Mouse (Mus musculus): ENCODE results near the gene Coro6.

The Coro6 gene

DNA sequence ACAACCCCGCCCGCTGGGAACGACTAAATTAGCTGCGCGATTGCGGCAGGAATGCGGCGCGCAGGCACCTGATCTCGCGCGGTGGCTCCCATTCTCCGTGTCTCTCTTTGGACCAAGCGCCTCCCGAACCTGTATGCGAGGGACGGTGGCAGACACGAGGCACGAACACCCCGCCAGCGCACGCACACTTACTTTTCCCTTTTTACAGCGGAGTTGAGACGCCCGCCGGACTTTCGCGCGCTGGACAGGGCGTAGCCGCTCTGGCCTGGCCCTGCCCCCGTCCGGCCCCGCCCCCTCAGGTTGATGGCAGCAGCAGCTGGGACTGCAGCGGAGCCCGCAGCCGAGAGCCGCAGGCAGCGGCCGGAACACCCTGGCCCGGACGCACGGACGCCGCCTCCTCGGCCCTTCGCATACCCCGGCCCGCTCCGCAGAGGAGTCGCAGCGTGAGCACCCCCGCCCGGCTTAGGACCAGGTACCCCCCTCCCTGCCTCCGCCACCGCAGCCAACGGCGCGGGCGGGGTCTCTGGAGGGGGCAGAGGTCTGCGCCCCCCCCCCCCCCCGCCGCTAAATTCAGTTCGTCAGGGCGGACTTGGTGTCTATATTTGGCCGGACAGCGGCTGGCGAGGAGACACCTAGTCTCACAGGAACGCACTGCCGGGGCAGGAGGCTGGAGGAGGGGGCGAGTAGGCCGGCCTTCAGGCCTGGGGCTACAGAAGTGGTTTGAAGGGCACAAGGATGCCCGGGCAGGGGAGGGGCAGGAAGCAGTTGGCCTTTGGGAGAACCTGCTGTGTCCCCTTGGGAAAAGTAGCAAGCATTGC lies at the start of gene Coro6:
TSS of gene Coro6 (plus strand) at position 129 of the 818 bp plus-strand sequence.
- DNase-seq (ENCODE audit: low read depth) = no peak

DNA sequence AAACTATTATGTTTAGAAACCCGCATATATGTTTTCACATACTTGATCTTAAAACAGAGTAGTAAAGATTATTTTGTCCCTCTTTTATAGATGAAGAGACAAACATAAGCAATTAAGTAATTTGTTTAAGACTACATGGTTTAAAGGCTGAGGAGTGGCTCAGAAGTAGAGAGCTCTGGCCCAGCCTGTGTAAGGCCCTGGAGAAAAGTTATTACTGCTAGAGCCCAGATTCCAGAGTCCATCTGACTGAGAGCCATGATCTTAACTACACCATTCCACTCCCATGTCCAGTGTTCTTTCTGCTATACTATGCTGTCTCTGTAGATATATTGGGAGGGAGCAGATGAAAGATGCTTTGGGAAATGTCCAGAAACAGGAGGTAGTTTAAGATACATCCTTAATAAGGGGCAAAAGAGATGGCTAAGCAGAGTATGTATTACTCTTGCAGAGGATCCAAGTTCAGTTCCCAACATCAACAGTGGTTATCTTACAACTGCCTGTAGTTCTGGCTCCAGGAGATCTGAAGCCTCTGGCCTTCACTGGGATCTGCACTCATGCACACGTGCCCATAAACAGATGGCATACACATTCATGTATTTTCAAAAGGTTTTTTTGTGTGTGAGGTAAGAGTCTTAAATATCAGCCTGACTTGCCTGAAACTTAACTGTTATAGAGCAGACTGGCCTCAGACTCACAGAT lies 47.9 kb upstream of the Coro6 start:
- DNase-seq (ENCODE audit: low read depth) = no peak

DNA sequence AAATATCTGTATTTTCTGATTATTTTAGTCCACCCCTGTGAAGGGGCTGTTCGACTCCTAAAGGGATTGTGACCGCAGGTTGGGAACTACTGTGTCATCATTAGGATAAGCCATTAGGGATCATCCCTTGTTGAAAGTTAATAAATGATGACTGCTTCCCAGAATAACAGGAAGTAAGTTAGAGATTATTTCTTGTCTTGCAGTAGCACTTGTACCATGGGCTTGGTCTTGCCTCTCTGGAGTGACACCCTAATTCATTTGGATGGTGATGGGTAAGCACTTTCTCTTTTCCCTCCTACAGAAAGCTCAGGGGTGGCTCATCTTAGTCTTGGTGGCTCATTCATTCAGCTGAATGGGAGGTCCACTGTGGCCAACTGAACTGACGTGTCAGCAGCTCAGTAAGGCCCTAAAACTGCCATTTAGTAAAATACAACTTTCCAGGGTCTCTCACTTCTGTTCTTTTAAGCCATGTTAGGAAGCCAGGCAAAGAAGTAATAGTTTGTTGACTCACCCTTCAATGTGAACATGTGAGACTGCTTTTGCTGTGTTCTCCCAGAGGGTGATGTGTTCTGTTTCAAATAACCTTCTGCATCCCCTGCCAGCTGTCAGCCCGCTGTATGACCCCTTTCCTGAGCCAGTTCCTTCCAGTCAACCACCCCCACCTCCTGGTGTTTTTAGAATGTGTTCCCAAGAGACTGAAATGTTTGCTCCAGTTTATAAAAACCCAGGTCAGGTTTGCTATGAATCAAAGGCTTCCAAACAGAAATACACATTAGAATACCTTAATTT lies 45.8 kb upstream of the Coro6 start:
- no peak for DNase-seq (ENCODE audit: low read depth)

DNA sequence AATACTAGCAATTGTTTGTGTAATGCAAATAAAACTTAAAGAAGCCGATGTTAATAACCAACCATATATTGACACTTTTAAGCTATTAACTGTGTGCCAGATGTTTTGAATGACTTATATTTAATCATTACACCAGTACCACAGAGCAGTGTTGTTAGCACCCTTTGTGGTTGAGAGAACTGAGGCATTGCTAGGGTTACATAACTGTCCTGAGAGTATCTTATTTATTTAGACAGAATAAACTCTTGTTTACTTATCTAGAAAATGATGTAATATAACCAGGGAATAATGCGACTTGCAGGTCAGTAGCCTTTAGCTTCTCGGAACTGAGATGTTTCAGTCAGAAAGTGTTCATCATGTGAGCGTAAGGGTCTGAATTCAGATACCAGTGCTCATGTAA lies 44.2 kb upstream of the Coro6 start:
- no peak for DNase-seq (ENCODE audit: low read depth)

DNA sequence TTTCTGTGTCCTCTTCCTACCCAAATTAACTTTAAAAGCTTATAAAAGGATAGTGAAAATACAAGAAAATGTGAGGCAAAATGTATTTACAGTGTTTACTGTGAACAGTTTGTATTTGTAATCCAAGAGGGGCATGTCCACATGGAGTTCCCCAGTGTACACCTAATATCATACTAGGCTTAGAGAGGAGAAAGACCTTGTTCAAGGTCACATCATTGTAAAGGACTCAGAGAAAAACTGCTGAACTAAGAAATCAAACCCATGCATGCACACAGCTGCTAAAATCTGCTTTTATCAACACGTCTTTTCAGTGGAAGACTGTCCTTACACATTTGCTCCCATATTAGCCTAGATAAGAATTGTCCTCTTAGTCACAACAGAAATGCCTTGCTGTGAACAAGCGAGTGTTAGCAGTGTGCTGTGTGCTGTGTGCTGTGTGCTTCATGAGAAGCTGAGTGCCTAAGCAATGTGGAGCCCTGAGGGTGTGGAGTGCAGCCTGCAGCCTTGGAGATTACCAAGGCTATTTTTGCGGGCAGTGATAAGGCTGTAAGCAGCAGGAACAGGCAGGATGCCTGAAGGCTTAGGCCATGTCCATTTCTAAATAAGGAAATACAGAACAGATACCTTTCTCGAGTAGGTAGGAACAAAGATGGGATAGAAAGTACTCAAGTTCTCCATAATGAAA lies 38.9 kb upstream of the Coro6 start:
- DNase-seq (ENCODE audit: low read depth) = peak; percentile 55

DNA sequence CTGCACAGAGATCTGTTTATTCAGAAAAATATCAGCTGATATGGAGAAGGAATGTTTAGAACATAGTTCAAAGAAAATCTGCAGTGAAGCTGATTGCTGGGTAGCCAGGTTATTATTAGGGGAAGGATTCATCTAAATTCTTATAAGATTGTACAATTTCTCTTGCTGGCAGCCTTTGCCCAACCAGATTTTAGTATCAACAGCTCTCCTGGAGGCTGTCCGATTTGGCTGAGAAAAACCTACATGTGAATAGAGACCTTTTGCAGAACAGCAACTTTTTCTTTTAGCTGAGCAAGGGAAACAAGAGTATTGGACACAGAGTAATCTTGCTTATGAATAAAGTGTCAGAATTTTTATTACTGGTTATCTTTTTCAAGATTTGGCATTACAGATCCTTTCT lies 33.8 kb upstream of the Coro6 start:
- DNase-seq (ENCODE audit: low read depth) = no peak

DNA sequence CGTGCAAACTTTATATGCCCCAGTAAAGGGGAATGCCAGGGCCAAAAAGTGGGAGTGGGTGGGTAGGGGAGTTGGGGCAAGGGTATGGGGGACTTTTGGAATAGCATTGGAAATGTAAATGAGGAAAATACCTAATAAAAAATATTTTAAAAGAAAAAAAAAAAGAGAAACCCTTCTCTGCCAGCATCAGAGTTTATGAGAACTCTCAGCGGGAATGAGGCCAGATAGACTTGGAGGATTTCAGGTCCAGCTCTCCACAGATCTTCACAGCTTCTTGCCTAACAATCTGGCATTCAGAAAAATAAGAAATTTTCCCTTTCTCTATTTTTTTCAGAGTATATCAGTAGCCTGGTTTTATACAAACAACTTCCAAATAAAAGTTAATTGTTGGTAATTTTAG lies 25.2 kb upstream of the Coro6 start:
- no peak for DNase-seq (ENCODE audit: low read depth)

DNA sequence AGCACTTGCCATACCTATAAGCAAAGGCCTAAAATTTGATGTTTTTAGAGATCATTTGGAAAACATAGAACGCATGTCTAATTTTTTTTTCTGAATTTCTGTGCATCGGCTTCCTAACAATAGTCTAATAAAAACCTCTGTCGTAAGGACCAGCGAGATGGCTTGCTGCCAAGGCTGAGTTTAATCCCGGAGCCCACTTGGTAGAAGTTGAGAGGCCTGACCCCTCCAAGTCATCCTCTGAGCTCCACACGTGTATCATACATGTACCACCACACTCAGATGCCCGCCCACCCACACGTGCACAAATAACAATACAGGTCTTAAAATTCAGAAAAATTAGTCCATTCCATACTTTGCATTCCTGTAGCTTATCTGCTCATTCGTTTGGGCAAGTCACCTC lies 22.1 kb upstream of the Coro6 start:
- no peak for DNase-seq (ENCODE audit: low read depth)

DNA sequence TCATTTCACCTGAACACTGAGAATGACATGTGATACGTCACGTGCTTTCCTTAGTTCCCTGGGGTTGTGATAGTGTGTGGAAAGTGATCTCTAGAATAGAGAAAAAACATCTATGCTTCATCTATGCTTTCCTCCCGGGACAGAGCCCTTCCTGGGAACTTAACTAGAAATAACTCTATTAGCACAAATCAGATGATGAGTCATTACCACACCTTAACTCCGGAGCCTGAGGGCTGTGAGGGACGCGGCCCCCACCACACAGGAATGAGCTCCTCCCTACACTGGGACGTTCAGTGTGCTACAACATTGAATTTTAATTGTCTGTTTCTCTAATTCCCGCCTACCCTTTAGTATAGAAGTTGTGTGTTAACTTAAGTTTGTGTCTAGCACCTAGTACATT lies 21.2 kb upstream of the Coro6 start:
- DNase-seq (ENCODE audit: low read depth) = no peak

DNA sequence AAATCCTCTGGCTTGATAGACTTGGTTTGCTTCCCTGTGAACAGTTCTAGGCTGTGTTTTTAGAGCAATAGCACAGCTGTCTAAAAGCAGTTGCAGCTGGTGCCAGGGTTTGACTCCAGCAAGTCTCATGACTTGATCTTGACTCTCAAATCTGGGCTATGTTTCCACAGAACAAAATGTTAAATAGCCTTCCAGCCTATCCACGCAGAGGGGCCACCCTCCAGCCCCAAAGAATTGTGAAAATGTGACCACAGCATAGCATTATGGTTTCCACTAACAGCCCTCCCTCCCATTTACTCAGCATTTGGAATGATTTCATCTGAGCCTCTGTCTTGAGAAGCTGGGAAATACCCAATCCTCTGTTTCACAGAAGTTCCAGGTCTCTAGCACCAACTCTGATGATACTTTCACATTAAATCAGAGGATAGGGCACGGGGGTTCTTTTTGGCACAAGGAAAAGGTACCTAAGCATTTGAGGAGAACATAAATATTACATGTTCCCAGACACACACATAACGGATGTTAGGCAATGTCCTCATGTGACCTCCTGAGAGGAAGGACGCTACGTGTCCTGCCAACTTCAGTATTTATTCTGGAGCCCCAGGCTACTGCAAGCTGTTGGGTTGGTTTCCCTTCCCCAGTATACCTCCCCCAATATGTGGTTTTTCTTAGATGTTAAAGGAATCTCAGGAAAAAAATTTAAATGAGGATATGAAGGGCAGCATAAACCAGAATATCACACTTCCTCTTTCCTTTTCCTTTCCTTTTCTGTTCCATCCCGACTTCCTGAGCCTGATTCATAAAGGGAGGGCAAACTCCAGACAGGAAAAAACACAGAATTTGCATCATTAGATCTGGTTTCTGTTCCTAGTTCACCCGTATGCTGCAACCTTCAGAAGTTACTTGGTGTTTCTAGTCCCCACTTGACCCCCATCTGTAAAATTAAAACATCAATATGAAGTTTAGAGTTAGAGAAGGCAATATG lies 19.7 kb upstream of the Coro6 start:
- no peak for DNase-seq (ENCODE audit: low read depth)

DNA sequence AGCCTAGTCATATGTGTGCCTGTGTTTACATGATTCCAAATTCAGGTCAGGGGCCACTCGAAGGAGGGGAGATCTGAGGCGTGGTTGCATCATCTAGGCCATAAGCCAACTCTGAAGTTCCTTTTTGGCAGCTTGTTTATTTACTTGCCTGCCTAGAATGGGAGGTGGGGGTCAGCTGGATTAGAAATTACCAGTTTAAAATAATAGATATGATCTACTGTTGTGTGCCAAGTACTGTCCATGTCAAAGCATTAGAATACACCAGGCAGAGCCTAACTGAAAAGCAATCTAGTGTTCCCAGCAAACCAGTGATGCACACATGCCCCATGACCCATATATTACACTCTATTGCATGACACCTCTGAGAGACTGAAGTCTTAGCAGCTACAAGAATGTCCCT lies 17.3 kb upstream of the Coro6 start:
- no peak for DNase-seq (ENCODE audit: low read depth)

DNA sequence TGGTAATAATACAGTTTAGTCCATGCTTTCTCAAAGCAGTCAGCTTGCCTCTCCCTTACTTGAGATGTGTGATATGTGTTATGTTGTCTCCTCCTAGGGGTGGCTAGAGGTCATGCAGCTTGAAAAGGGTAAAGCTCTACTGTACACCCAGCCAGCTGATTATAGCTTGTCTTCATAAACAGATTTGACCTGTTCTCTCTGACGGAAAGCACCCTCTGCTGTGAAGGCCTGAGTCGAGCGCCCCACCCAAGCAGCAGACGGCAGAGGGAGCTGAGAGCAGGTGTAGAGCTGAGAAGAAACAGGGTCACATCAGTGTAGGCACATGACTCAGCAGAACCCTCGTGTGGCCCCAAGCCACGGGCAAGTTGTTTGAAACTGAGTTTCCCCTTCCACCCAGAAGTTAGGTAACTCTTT lies 15.6 kb upstream of the Coro6 start:
- peak; percentile 67 for DNase-seq (ENCODE audit: low read depth)

DNA sequence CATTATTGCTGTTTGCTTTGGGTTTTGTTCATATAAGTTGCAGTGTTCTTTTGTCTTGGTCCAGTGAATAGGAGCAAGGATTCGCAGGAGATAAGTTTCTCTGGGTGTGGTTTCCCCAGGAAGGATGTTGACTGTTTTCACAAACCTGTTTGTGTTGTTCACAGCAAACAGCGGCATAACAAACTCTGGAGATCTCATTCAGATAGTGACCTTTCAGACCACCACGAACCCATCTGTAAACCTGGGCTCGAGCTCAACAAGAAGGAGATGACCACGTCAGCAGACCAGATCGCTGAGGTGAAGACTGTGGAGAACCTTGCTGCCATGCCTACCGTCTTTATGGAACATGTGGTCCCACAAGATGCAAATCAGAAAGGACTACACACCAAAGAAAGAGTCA lies 13.0 kb upstream of the Coro6 start:
- no peak for DNase-seq (ENCODE audit: low read depth)

DNA sequence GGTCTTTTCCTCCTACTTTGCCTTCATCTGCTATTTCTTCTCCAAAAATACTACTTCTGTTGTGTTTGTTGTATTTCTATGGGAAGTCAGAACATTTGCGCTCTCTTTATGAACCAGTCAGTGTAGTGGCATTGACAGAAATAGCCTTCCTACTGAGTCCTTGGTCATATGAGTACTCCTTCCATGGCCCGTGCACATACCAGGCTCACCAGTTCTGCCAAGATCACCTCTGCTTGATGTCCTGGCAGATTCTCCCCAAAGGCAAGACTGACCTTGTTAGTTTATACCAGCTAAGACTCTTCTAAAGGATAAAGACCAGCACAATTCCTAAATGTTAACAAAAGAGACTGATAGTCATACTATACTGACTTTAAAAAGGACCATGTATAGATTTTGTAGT lies 10.5 kb upstream of the Coro6 start:
- DNase-seq (ENCODE audit: low read depth) = no peak

DNA sequence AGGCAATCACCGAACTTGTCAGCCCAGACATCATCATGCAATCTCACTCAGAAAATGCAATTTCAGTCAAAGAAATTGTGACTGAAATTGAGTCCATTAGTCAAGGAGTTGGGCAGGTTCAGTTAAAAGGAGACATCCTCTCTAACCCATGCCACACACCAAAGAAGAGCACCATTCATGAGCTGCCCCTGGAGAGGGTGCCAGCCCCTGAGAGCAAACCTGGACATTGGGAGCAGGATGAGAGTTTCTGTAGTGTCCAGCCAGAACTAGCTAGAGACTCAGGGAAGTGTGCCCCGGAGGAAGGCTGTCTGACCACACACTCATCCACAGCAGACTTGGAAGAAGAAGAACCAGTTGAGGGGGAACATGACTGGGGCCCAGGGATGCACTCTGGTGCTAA lies 8.8 kb upstream of the Coro6 start:
- DNase-seq (ENCODE audit: low read depth) = no peak

DNA sequence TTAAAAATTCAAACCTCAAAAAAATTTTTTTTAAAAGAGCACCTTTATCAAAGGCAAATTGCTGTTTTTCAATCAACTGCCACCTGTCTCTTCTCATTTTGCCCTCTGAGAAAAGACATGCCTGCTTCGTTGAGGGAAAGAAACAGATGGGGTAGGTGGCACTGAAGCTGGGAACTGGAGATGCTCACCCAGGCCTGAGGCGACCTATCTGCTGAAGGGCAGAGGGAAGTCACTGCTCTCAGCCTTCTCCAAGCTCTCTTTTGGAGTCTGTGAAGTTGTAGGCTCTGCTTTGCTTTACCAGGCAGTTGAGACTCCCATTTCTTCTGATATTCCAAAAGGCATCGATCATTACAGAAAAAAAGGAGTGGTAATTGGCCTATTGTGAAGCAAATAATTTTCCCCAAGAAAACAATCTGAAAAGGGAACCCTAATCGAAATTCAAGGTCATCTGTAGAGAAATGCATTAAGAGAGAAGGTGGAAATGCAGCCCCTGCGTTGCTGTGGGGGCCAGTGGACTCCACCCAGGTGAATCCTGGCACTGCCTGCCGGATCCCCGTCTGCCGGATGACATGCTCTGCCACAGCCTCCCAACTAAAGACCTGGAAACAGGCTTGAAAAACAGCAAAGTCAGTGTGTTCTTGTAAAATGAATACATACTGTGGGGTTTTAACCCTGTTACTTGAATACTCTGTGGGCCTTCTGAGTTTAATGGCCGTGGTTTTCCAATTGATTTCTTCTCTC lies 6.3 kb upstream of the Coro6 start:
- DNase-seq (ENCODE audit: low read depth) = no peak

DNA sequence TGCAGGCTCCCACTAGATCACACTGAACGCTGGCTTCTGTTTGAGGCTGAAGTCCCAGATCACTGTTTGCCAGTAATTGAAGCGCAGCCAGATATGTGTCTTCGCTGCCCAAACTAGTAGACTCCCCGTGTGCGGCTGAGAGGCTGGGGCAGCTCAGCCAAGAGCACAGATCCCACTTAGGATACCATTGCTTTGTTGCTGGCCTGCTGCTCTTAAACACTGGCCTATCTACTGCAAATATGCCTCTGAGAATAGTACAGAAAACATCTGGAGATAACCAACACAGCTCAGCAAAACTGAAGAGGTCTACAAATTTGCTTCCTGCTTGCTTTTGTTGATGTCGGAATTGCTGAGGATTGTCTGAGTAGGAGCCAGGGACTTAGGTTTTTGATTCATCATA lies 5.3 kb upstream of the Coro6 start:
- DNase-seq (ENCODE audit: low read depth) = no peak

DNA sequence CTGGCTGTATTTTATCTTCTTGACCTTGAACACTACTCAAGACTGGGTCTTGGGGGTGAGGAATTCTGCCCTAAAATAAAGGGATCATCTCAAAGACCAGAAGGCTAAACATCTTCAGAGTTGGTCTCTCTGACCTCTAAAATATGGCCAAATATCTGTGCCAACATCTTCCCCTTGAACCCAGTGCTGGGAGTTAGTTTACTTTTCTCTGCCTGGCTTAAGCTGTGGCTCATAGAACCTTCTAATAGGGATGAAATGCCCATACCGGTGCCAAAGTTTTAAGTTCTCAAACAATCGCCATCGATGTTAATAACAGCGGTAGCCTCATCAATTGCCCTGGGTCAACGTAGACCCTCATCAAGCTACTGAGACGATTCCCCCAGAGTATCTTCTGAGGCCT lies 355 bp upstream of the Coro6 start:
- no peak for DNase-seq (ENCODE audit: low read depth)

DNA sequence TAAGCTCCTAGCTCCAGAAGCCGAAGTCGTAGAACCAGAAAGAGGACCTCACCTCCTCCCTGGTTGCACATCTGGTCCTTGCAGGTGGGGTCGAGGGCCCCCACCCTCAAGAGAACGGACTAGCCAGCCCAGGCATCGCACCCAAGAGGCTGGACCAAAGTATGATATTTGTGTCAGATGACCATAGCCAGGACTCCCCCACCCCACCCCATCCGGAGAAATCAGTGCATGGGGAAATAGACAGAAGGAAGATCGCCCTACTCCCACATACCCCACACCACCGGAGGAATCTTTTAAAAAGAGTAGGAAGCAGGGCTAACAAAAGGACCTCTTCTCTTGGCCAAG lies 862 bp downstream of the Coro6 start:
- no peak for DNase-seq (ENCODE audit: low read depth)

DNA sequence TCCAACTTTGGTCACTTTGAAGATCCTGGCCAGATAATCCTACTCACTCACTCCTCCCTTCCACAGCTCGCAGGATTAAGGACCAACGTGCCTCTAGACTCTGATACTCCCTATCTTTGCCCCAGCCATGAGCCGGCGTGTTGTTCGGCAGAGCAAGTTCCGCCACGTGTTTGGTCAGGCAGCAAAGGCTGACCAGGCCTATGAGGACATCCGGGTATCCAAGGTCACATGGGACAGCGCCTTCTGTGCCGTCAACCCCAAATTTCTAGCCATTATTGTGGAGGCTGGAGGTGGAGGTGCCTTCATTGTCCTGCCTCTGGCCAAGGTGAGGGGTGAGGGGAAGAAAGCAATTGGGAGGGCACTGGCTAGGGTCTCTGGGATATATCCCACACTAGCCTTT lies 1.6 kb downstream of the Coro6 start:
- DNase-seq (ENCODE audit: low read depth) = no peak

DNA sequence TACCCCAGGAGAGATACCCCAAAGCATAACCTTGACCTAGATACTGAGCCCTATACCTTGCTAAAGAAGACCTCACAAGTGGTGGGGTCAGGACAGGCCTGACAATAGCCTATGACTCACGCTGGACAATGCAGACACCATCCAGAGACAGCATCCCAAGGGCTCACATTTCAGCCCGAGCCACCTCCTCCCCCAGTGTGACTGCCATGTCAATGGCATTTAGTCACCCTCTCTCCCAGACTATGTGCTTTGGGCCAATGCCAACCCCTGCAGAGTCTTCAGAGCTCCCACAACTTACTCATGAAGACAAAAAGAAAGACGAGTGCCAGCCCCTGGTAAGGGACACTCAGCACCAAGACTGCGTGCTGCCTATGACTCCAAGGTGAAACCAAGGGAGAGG lies 2.5 kb downstream of the Coro6 start:
- DNase-seq (ENCODE audit: low read depth) = no peak
